Mouse (Mus musculus) stomach, postnatal 0 days (tissue): ENCODE data around the gene Stag1.

Experiments
- CTCF ChIP-seq: IDR thresholded peaks from 2 replicates; pipeline ENCODE4 v1.5.1; 2016; ENCODE audit warnings: antibody characterized with exemption, low read depth, mild to moderate bottlenecking, moderate library complexity
- EP300 ChIP-seq: optimal IDR thresholded peaks from 2 replicates; pipeline ENCODE3; 2016; ENCODE audit warnings: antibody characterized with exemption

DNA sequence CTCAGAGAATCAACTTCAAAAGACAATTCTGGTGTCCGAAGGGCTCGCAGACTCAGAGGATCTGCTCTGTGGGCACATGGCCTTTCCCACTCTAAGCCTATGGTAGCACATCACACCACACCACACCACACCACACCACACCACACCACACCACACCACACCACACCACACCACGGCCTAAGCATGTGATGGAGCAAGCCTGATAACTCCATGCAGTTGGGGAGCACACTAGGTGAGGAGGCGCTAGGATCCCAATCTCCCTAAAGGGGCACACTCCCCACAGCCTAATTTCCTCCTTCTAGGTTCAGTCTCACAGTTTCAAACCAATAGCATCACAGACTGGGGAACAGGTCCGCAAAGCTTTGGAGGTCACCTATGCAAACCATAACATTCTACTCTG lies 381.1 kb downstream of the Stag1 start:
- no peak for TF ChIP-seq EP300
- no peak for TF ChIP-seq CTCF
